Mouse (Mus musculus): ENCODE results near the gene Ppm1m. TPM values are rescaled to one million over a fixed set of nuclear protein-coding genes. Genes with fewer than 3 reads are reported as not detected.

The Ppm1m gene
- polyA plus RNA-seq, 1 experiment from 2014 or later = 10.0 TPM

DNA sequence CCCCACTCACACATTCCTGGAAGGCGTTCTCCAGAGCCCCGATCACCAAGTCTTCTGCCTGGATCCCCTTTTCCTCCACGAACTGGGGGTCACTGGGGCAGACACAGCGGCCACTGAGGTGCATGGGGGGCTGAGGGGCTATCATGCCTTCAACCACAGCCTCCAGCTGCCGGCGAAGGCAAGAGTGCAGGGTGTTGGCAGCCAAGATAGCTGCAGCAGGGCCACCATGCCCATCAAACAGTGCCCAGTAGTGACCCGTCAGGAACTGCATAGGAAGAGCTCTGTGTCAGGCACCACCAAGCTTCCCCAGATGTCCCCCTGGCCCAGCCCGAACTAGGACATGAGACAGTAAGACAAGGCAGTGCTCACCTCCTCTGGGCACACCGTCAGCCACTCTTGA, 1.8 kb downstream of the Ppm1m start:
- WGBS = 91% methylated on average over 9 of the region's 9 CpGs
- no peaks in the 10 kb centered on the region for H3K27me3 ChIP-seq (replicated peaks; ENCODE audit: control insufficient read depth, insufficient read depth, low read length)
- no peak overlapping the region for H3K27ac ChIP-seq (ENCODE audit: low read depth, low read length)
- H3K4me1 ChIP-seq (replicated peaks; ENCODE audit: control insufficient read depth, insufficient read depth, low read length) = peaks cover 4% of the 10 kb centered on the region; the same call in 1 of the 2 replicates
- H3K4me2 ChIP-seq (replicated peaks; ENCODE audit: low read depth) = no peak overlapping the region
- no peak overlapping the region for H3K9ac ChIP-seq (ENCODE audit: low read depth, low read length)
- H3K36me3 ChIP-seq (ENCODE audit: control insufficient read depth, insufficient read depth) = no peaks in the 10 kb centered on the region
- ATAC-seq = no peak
- TF ChIP-seq CTCF (IDR thresholded peaks at IDR 0.05; ENCODE audit: low read depth) = no peak
- no peak overlapping the region for H3K4me3 ChIP-seq (ENCODE audit: low read depth, low read length)
- no peaks in the 10 kb centered on the region for H3K9me3 ChIP-seq (ENCODE audit: control insufficient read depth)

- 73% methylated on average over 3 of the region's 3 CpGs for WGBS
- no peak overlapping the region for H3K9ac ChIP-seq (ENCODE audit: low read depth, low read length)
- H3K36me3 ChIP-seq (ENCODE audit: control insufficient read depth, insufficient read depth) = peaks cover under 1% of the 10 kb centered on the region; the same call in 1 of the 2 replicates
- H3K4me3 ChIP-seq (ENCODE audit: low read depth, low read length) = no peak overlapping the region
- ATAC-seq = no peak
- no peak overlapping the region for H3K27ac ChIP-seq (ENCODE audit: low read depth, low read length)
- peaks cover 4% of the 10 kb centered on the region; the same call in 1 of the 2 replicates for H3K4me1 ChIP-seq (replicated peaks; ENCODE audit: control insufficient read depth, insufficient read depth, low read length)
- no peak overlapping the region for H3K4me2 ChIP-seq (replicated peaks; ENCODE audit: low read depth)
- H3K27me3 ChIP-seq (replicated peaks; ENCODE audit: control insufficient read depth, insufficient read depth, low read length) = no peaks in the 10 kb centered on the region
- H3K9me3 ChIP-seq (ENCODE audit: control insufficient read depth) = no peaks in the 10 kb centered on the region
- TF ChIP-seq CTCF (IDR thresholded peaks at IDR 0.05; ENCODE audit: low read depth) = no peak
Measured at GRCm38 (mm10) chr9:106197081-106197713, 2.3 kb downstream of the Ppm1m start.

DNA sequence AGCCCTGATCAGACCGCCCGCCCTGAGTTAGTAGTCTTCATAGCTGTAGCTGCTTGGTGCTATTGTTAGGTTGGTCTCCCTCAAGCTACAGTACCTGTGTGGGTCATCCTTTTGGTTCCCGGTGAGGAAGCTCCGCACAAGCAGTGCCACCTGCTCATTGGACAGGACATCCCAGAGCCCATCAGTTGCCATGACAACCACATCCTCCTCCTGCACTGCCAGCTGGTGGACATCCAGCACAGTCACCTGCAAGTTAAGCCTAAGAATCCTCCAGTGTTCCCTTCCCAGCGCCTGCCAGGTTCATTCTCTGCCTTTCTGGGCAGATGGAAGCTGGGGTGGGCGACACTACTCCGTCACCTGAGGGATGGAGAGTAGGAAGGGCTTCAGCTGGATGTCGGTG, 3.9 kb downstream of the Ppm1m start:
- Histone ChIP-seq H3K27ac (ENCODE audit: low read depth, low read length) (no peak overlapping the region), H3K4me2 (replicated peaks; ENCODE audit: low read depth) (no peak overlapping the region), H3K36me3 (ENCODE audit: control insufficient read depth, insufficient read depth) (peaks cover 13% of the 10 kb centered on the region), H3K27me3 (replicated peaks; ENCODE audit: control insufficient read depth, insufficient read depth, low read length) (no peaks in the 10 kb centered on the region), H3K9me3 (ENCODE audit: control insufficient read depth) (no peaks in the 10 kb centered on the region), H3K4me1 (replicated peaks; ENCODE audit: control insufficient read depth, insufficient read depth, low read length) (peaks cover 4% of the 10 kb centered on the region; the same call in 1 of the 2 replicates), H3K4me3 (ENCODE audit: low read depth, low read length) (no peak overlapping the region), H3K9ac (ENCODE audit: low read depth, low read length) (no peak overlapping the region)
- no peak for ATAC-seq
- no peak for TF ChIP-seq CTCF (IDR thresholded peaks at IDR 0.05; ENCODE audit: low read depth)
- WGBS = 84% methylated on average over 8 of the region's 8 CpGs

DNA sequence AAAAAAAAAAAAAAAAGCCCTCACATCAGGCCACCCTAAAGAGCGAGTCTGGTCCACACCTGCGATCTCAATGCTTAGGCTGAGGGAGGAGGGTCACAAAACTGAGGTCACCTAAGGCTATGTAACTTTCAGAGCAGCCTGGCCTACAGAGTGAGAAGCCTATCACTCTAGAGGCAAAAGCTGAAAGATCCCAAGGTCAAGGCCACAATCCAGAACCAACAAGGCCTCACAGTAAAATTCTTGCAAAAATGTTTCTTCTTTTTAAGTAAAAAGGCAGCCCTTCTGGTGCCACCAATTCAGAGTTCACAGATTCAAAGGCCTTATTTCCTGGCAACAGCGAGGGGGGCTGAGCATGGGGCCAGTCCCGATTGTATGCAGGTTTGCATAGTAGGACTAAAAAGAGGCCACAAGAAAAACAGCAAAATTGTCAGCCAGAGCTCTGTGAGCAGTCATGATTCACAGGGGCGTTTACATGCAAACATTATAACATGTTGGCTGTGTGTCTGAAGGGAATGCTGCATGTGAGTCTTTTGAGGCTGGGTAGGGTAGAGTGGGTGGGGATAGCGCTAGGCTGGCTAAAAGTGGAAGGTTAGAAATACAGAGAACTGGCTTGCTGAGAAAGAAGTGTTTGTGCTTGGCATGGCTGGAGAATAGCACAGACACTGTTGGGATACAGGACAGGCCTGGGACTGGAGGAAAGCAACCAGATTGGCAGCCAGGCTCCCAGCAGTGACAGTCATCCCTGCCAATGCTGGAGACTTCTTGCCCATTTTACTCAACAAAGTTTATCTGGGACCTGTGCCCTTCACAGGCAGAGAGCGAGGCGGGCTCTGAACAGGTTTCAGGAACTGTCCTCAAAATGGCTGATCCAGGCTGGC, 5.4 kb downstream of the Ppm1m start:
- Histone ChIP-seq H3K9ac (ENCODE audit: low read depth, low read length) (no peak overlapping the region), H3K4me3 (ENCODE audit: low read depth, low read length) (no peak overlapping the region), H3K4me2 (replicated peaks; ENCODE audit: low read depth) (no peak overlapping the region), H3K9me3 (ENCODE audit: control insufficient read depth) (no peaks in the 10 kb centered on the region), H3K27ac (ENCODE audit: low read depth, low read length) (no peak overlapping the region), H3K27me3 (replicated peaks; ENCODE audit: control insufficient read depth, insufficient read depth, low read length) (no peaks in the 10 kb centered on the region), H3K4me1 (replicated peaks; ENCODE audit: control insufficient read depth, insufficient read depth, low read length) (no peaks in the 10 kb centered on the region; the same call in 1 of the 2 replicates), H3K36me3 (ENCODE audit: control insufficient read depth, insufficient read depth) (peaks cover 27% of the 10 kb centered on the region)
- WGBS = 89% methylated on average over 8 of the region's 8 CpGs
- TF ChIP-seq CTCF (IDR thresholded peaks at IDR 0.05; ENCODE audit: low read depth) = no peak
- no peak for ATAC-seq

- 100% methylated on average over 1 of the region's 1 CpGs for whole genome bisulfite sequencing
- Histone ChIP-seq H3K4me3 (ENCODE audit: low read depth, low read length) (no peak overlapping the region), H3K27ac (ENCODE audit: low read depth, low read length) (no peak overlapping the region), H3K27me3 (replicated peaks; ENCODE audit: control insufficient read depth, insufficient read depth, low read length) (no peaks in the 10 kb centered on the region), H3K9ac (ENCODE audit: low read depth, low read length) (no peak overlapping the region), H3K36me3 (ENCODE audit: control insufficient read depth, insufficient read depth) (peaks cover 39% of the 10 kb centered on the region), H3K9me3 (ENCODE audit: control insufficient read depth) (no peaks in the 10 kb centered on the region), H3K4me2 (replicated peaks; ENCODE audit: low read depth) (no peak overlapping the region), H3K4me1 (replicated peaks; ENCODE audit: control insufficient read depth, insufficient read depth, low read length) (no peaks in the 10 kb centered on the region)
- no peak for ATAC-seq
- TF ChIP-seq CTCF (IDR thresholded peaks at IDR 0.05; ENCODE audit: low read depth) = no peak
Measured at GRCm38 (mm10) chr9:106192998-106193397, 6.5 kb downstream of the Ppm1m start.

DNA sequence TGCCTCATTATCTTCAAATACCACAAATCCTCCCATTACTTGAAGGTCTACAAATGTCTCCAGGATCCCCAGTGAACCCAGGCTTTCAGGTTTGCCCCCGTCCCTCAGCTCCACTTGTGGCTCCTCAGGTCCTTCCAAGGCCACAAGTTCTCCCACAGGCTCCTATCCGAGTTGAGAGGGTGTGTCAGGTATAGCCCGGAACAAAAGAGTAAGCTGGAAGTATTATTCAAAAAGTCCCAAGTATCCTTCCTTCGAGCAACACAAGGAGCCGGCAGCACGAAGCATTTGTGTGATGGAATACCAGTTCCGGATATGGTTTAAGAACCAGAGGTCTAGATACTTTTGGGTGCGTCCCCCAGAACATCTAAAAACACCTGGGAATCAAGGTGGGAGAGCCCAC, 7.5 kb downstream of the Ppm1m start:
- H3K4me2 ChIP-seq (replicated peaks; ENCODE audit: low read depth) = no peak overlapping the region
- no peak overlapping the region for H3K9ac ChIP-seq (ENCODE audit: low read depth, low read length)
- H3K9me3 ChIP-seq (ENCODE audit: control insufficient read depth) = no peaks in the 10 kb centered on the region
- WGBS = 90% methylated on average over 8 of the region's 8 CpGs
- ATAC-seq = no peak
- peaks cover 49% of the 10 kb centered on the region for H3K36me3 ChIP-seq (ENCODE audit: control insufficient read depth, insufficient read depth)
- TF ChIP-seq CTCF (IDR thresholded peaks at IDR 0.05; ENCODE audit: low read depth) = no peak
- no peak overlapping the region for H3K4me3 ChIP-seq (ENCODE audit: low read depth, low read length)
- no peaks in the 10 kb centered on the region for H3K27me3 ChIP-seq (replicated peaks; ENCODE audit: control insufficient read depth, insufficient read depth, low read length)
- H3K27ac ChIP-seq (ENCODE audit: low read depth, low read length) = no peak overlapping the region
- no peaks in the 10 kb centered on the region for H3K4me1 ChIP-seq (replicated peaks; ENCODE audit: control insufficient read depth, insufficient read depth, low read length)
